Mouse (Mus musculus) embryonic facial prominence, embryonic 11.5 days (tissue): ENCODE results near the gene Hmgb1. TPM values are rescaled to one million over a fixed set of nuclear protein-coding genes. Genes with fewer than 3 reads are reported as not detected.
A peak's percentile ranks its signal among the peaks of the same experiment; 100 is the strongest.

ENCODE experiments used
- ATAC-seq: fragments of 200-750 bp; cut with Nextera tagmentation; replicated peaks from 2 replicates; pipeline ENCODE4 v1.8.0; 2017; ENCODE audit warnings: low read depth; ENCODE audit not compliant: insufficient number of reproducible peaks, low FRiP score, low TSS enrichment
- DNase-seq: peaks from one replicate; pipeline ENCODE4 v3.0.0-alpha.2; 2015; ENCODE audit warnings: low spot score
- H3K27ac ChIP-seq: fragments of 300-500 bp; sonication (generic); replicated peaks from 2 replicates; pipeline ENCODE4 v1.5.1; 2014; ENCODE audit warnings: mild to moderate bottlenecking, low read depth, low read length, control low read depth
- H3K27me3 ChIP-seq: fragments of 300-500 bp; sonication (generic); 2 replicates; pipeline ENCODE4 v1.6.1; 2014; ENCODE audit warnings: mild to moderate bottlenecking, low read length, moderate library complexity, mixed read lengths; ENCODE audit not compliant: control insufficient read depth, insufficient read depth
- H3K36me3 ChIP-seq: fragments of 300-500 bp; sonication (generic); replicated peaks from 2 replicates; pipeline ENCODE4 v1.6.1; 2014; ENCODE audit warnings: low read depth, mild to moderate bottlenecking, low read length, moderate library complexity, mixed read lengths; ENCODE audit not compliant: control insufficient read depth, insufficient read depth
- H3K4me1 ChIP-seq: fragments of 300-500 bp; sonication (generic); 2 replicates; pipeline ENCODE4 v1.6.1; 2014; ENCODE audit warnings: low read length, mixed read lengths; ENCODE audit not compliant: control insufficient read depth, insufficient read depth
- H3K4me2 ChIP-seq: fragments of 300-500 bp; sonication (generic); 2 replicates; pipeline ENCODE4 v1.6.1; 2014; ENCODE audit warnings: low read depth, mild to moderate bottlenecking, control low read depth, low read length, moderate library complexity
- H3K4me3 ChIP-seq: fragments of 300-500 bp; sonication (generic); 2 replicates; pipeline ENCODE4 v1.5.1; 2014; ENCODE audit warnings: low read depth, low read length, control low read depth
- H3K9ac ChIP-seq: fragments of 300-500 bp; sonication (generic); replicated peaks from 2 replicates; pipeline ENCODE4 v1.6.1; 2014; ENCODE audit warnings: mild to moderate bottlenecking, control low read depth, low read length
- H3K9me3 ChIP-seq: fragments of 300-500 bp; sonication (generic); replicated peaks from 2 replicates; pipeline ENCODE4 v1.6.1; 2016; ENCODE audit warnings: mild to moderate bottlenecking, low read length, inconsistent platforms, mixed read lengths; ENCODE audit not compliant: control insufficient read depth
- WGBS: fragments of 180-500 bp; shearing (Covaris S2); extraction: QIAGEN DNeasy Blood & Tissue Kit; methylation state at CpG from one replicate; pipeline ENCODE4 v1.1.7; 2014; 5-methylcytosine and 5-hydroxymethylcytosine counted together
- polyA plus RNA-seq: library from polyadenylated mRNA; unstranded; fragments of >200 nt; fragmentation: Nextera tagmentation; extraction: Ambion mirVana; gene quantifications from 2 replicates; pipeline ENCODE4 v1.2.1, GENCODE M21; 2014

The Hmgb1 gene
- polyA plus RNA-seq, 1 experiment from 2014 or later: 2,281 TPM

DNA sequence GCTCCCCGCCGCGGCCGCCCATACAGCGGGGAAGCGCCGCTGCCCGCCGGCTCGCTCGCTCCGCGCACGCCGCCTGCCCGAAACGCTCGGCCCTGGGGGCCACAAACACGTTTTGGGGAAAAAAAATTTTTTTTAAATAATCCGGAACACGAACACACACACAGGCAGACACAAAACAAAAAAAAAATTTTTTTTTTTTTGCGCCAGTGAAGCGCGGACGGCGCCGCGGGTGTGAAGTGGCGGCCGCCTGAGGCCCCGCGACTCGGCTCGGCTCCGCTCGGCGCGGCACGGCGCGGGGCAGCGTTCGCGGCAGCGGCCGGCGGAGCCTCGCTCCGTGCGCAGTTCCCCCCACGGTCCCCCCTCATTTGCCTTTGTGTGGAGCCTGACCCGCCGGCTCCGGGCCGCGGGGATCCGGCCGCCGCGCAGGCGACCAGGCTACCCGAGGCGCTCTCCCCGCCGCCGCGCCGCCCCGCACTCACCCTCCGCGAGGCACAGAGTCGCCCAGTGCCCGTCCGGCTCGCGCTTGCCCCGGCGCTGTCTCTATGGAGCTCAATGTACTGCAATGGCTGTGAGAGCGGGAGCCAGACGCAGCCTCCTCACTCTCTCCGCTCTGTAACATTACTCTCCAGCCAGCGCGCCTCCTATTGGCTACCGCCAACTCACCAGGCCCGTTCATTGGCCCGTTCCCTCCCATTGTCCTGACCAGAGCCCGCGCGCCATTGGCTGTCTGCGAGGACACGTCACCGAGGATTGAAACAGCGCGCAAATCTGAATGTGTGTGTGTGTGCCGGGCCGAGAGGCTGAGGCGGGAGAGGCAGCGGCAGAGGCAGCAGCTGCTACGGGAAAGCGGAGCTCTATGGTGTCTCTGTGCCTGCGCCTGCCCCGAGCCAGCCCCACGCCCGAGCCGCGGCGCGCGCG, 131.6 kb downstream of the Hmgb1 start:
- H3K9me3 ChIP-seq: no peaks in the 10 kb centered on the region
- peak overlapping the region; percentile 100 for H3K27ac ChIP-seq
- under 1% methylated on average over 88 of the region's 110 CpGs for WGBS
- H3K4me2 ChIP-seq: peak overlapping the region; percentile 94
- H3K4me3 ChIP-seq: peak overlapping the region; percentile 91
- ATAC-seq: peak; percentile 97
- peak overlapping the region; percentile 100 for H3K9ac ChIP-seq
- DNase-seq: peak; percentile 100
- H3K27me3 ChIP-seq: no peaks in the 10 kb centered on the region
- H3K4me1 ChIP-seq: no peaks in the 10 kb centered on the region
- no peaks in the 10 kb centered on the region; the same call in none of the 2 replicates for H3K36me3 ChIP-seq

DNA sequence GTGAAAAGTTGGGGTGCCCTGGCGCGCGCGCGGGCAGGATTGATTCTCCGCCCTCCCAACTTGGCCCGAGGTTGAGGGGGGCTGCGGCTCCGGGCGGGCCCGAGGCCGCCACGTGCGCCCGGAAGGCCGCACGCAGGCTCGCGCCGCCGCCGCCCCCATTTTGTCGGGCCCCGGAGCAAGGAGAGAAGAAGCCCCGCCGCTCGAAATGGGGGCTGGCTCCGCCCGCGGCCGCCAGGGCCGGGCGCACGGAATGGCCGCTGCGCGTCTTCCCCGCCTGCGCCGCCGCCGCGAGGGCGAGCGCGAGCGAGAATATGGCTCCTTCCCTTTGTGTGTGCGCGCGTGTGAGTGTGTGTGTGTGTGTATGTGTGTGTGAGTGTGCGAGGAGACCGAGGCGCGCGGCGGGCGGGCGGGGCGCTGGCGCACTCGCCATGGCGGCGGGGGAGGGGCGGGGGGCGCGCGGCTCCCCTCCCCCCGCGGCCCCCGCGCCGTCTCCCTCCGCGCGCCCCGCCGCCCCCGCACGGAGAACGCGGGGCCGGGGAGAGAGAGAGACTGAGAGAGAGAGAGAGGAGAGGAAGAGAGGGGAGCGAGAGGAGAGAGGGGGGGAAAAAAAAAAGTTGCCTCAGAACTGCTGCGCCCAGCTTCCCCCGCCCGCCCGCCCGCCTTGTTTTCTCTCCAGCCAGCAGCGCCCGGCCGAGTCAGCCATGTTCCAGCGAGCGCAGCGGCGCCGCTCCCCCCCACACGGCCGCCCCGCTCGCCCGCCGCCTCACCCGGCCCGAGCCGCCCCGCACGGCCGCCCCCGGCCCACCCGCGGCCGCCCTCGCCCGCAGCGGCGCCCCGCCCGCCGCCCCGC, 132.5 kb downstream of the Hmgb1 start:
- Histone ChIP-seq H3K4me2 (peak overlapping the region; percentile 65), H3K4me3 (peak overlapping the region; percentile 91), H3K9ac (peak overlapping the region; percentile 100), H3K9me3 (no peaks in the 10 kb centered on the region), H3K36me3 (no peaks in the 10 kb centered on the region; the same call in none of the 2 replicates), H3K4me1 (no peaks in the 10 kb centered on the region), H3K27me3 (no peaks in the 10 kb centered on the region), H3K27ac (peak overlapping the region; percentile 100)
- WGBS: under 1% methylated on average over 68 of the region's 120 CpGs
- DNase-seq (peak; percentile 82), ATAC-seq (no peak)

DNA sequence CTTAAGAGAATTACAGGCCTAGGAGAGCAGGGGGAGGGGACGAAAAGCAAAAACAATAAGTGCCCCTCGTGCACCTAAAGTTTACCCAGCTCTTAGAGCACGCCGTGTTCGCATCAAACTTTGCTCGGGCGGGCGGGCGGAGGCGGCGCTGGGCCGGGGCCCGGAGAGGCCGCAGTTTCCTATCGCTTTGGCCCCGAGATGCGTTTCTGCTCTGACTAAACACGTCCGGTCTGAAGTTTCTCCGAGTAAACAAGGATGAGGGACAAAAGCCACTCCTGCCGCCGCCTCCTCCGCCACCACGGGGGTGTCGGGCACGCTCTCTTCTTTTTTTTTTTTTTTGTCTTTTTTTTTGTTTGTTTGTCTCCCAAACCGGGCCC, 133.1 kb downstream of the Hmgb1 start:
- peak overlapping the region; percentile 65 for H3K4me2 ChIP-seq
- H3K9me3 ChIP-seq: no peaks in the 10 kb centered on the region
- peak; percentile 45 for DNase-seq
- H3K4me1 ChIP-seq: no peaks in the 10 kb centered on the region
- WGBS: under 1% methylated on average over 27 of the region's 27 CpGs
- peak overlapping the region; percentile 100 for H3K27ac ChIP-seq
- H3K36me3 ChIP-seq: no peaks in the 10 kb centered on the region; the same call in none of the 2 replicates
- H3K4me3 ChIP-seq: peak overlapping the region; percentile 91
- H3K9ac ChIP-seq: peak overlapping the region; percentile 100
- H3K27me3 ChIP-seq: no peaks in the 10 kb centered on the region
- ATAC-seq: no peak

DNA sequence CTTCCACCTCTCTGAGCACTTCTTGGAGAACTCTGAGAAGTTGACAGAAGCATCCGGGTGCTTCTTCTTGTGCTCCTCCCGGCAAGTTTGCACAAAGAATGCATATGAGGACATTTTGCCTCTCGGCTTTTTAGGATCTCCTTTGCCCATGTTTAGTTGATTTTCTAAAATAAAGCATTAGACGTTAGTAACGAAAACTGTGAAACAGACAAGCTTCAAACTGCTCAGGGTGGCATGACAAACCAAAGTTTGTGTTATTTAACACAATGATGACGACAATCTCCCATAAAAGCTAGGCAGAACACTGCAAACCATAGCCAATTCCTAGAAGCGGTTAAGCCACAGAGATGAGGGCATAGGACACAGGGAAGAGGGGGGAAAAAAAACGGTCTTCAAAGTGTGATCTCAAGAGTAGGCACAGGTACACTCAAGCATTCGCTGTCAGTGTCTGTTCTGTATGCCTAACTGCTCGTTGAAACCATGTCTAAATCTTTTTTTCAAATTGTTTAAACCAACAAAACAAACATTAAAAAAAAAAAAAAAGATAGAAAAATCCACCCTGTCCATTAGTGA, 133.6 kb downstream of the Hmgb1 start:
- no peak for ATAC-seq
- Histone ChIP-seq H3K9ac (peak overlapping the region; percentile 100), H3K4me2 (peak overlapping the region; percentile 65), H3K27ac (no peak overlapping the region; the same call in 1 of the 2 replicates), H3K4me3 (peak overlapping the region; percentile 91), H3K9me3 (no peaks in the 10 kb centered on the region), H3K36me3 (no peaks in the 10 kb centered on the region; the same call in none of the 2 replicates), H3K4me1 (no peaks in the 10 kb centered on the region), H3K27me3 (no peaks in the 10 kb centered on the region)
- WGBS: 29% methylated on average over 10 of the region's 10 CpGs
- no peak for DNase-seq

DNA sequence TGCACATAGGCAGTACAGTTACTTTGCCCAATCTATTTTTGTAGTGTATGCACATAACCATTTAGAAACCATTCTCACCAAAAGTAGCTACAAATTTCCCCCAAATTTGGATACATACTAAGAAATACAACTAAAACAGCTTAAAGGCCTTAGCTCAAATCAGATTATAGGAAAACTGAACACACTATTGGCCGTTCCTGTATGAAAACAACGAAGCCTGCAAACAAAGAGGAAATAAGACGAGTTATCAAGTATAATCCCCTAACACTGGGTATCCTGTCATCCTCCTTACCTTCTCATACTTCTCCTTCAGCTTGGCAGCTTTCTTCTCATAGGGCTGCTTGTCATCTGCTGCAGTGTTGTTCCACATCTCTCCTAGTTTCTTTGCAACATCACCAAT, 134.9 kb downstream of the Hmgb1 start:
- Histone ChIP-seq H3K9me3 (no peaks in the 10 kb centered on the region), H3K4me3 (peak overlapping the region; percentile 91; the same call in 1 of the 2 replicates), H3K4me2 (no peak overlapping the region), H3K4me1 (no peaks in the 10 kb centered on the region), H3K27ac (no peak overlapping the region), H3K9ac (no peak overlapping the region), H3K36me3 (no peaks in the 10 kb centered on the region; the same call in none of the 2 replicates), H3K27me3 (no peaks in the 10 kb centered on the region)
- WGBS: 86% methylated on average over 3 of the region's 3 CpGs
- ATAC-seq: no peak
- no peak for DNase-seq

DNA sequence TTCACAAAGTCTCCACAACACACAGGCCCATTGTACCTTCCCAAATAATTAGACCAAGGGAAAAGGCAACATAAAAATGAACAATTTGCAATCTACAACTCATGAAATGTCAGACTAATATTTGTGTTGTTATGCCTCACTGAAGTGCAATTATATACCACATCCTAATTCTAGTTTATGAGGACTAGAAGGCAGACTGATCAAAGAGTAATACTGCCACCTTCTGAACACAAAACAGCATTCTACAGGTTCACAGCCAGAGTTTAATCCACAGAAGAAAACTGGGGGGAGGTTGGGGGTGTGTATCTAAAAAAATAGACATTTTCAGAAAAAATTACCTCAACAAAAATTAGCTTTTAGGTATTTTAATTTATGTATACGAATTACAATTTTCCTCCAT, 135.3 kb downstream of the Hmgb1 start:
- DNase-seq (no peak), ATAC-seq (no peak)
- H3K4me2 ChIP-seq: no peak overlapping the region
- H3K9me3 ChIP-seq: no peaks in the 10 kb centered on the region
- no peak overlapping the region for H3K27ac ChIP-seq
- WGBS: 83% methylated on average over 1 of the region's 1 CpGs
- H3K4me1 ChIP-seq: no peaks in the 10 kb centered on the region
- no peaks in the 10 kb centered on the region for H3K27me3 ChIP-seq
- no peak overlapping the region for H3K4me3 ChIP-seq
- no peak overlapping the region for H3K9ac ChIP-seq
- no peaks in the 10 kb centered on the region; the same call in none of the 2 replicates for H3K36me3 ChIP-seq

DNA sequence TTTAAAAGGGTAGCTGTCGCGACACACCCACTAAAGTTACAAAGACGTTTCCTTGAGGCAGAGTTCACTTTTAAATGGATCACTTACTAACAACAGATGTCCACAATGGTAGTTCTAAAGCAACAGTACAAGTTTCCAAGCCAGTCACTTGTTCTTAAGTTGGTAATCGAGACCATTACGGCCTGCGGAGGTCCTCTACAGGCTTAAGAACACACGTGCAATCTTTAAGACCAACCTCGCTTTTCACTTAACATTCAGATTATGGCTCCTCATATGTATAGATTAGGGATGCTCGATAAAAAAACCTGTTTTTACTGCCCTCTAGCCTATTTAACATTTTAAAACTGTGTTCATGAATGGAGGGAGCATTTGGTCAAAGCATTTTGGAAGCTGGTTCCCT, 137.6 kb downstream of the Hmgb1 start:
- 80% methylated on average over 9 of the region's 9 CpGs for WGBS
- Histone ChIP-seq H3K27me3 (no peaks in the 10 kb centered on the region), H3K4me2 (no peak overlapping the region), H3K27ac (no peak overlapping the region), H3K36me3 (no peaks in the 10 kb centered on the region; the same call in none of the 2 replicates), H3K9ac (no peak overlapping the region), H3K9me3 (no peaks in the 10 kb centered on the region), H3K4me3 (no peak overlapping the region), H3K4me1 (no peaks in the 10 kb centered on the region)
- no peak for DNase-seq
- no peak for ATAC-seq
